Mouse (Mus musculus) adrenal gland, adult 18-20 months (tissue): ENCODE data around the gene Gm17660. TPM values are rescaled to one million over a fixed set of nuclear protein-coding genes. Genes with fewer than 3 reads are reported as not detected.

ENCODE experiments used
- DNase-seq, 2 experiments: peaks; one replicate each; pipeline ENCODE4 v3.0.0; 2021 to 2022; ENCODE audit warnings: low spot score in 2 of 2
- total RNA-seq, 2 experiments: library from RNA; stranded (reverse); gene quantifications; 1 replicate in 1 of 2; 2 replicates in 1 of 2; pipeline ENCODE4 v1.2.3; 2021

Gene Gm17660
- total RNA-seq, 2 experiments from 2014 or later: not detected

DNA sequence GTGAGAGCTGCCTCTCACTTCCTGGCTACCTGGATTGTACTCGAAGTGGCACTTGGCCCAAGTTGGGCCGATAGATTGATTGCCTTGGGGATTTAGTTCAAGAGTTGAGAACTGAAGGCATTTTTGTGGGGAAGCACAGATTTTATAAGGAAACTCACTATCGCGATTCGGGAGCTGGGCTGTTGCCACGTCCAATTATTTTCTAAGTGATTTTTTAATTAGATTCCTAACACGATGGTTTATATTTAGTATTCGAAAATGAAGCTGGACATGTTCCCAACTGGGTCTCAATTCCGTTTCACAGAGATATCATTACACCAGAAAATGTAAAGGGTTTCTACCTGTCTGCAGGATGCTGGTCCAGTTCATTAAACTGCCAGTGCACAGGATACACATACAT, 8.0 kb upstream of the Gm17660 start:
- DNase-seq: no peak

DNA sequence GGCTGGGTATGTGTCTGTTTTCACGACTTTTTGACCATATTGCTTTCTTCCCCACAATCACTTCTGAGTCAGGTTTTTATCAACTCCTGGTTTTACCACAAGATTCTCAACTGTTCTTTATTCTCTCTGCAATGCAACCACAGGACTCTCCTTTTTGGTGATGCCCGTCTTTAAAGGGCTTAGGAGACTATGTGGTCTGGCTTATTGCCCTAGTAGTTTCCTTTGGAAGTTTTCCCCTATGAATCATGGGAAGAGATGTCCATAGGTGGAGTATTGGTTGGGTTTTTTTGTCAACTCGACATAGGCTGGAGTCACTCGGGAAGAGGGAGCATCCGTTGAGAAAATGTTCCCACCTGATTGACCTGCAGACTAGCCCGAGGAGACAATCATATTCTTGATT, 3.3 kb upstream of the Gm17660 start:
- no peak for DNase-seq

DNA sequence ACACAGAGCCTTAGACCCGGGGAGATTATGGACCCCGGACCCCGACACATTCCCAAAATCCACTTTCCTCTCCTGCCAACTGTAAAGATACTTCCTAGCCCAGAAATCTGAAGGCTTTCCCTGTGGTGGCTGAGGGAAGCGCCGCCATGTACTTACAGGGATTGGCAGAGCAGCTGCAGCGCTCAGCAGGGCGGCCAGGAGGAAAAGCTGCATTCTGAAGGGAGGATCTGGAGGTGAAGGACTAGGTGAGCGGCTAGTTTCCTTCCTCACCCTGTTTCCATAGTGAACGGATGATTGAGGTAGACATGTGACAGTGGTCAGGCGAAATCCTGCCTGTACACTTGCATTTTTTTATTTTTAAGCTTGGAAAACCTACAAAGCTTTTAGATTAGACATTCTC, 1.0 kb downstream of the Gm17660 start:
- DNase-seq: no peak

DNA sequence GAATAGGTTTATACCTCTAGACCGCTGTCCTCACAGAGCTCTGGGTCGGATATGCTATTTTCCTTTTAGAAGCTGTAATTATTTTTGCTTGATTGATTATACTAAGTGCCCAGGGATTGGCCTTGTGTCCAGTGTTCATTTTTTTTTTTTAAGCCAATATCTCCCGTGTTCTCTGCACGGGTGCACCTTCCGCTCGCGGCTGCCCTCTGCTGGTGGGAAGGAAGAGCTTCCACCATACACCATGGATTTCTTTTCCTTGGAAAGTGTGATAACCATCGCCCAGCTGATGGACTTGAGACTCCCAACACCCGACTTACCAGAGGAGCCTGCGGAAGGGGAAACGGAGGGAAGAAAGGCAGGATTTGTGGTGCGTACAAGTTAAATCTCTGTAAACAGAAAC, 3.0 kb downstream of the Gm17660 start:
- peak; percentile 64 to 82 for DNase-seq

DNA sequence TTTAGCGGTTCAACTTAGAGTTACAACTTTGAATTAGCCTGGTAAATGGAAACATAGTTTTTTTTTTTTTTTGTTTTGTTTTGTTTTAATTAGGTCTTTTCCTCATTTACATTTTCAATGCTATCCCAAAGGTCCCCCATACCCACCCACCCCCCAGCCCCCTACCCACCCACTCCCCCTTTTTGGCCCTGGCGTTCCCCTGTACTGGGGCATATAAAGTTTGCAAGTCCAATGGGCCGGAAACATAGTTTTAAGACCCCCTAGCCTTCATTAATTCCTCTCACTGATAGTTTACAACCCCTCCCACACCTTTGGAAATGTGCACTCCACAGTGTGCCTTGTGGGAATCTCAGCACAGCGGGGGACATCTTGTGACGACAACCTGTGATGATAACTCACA, 3.8 kb downstream of the Gm17660 start:
- DNase-seq: no peak

GRCm38 (mm10) chr5:104072272-104072886, 5.0 kb downstream of the Gm17660 start:
- DNase-seq: no peak

DNA sequence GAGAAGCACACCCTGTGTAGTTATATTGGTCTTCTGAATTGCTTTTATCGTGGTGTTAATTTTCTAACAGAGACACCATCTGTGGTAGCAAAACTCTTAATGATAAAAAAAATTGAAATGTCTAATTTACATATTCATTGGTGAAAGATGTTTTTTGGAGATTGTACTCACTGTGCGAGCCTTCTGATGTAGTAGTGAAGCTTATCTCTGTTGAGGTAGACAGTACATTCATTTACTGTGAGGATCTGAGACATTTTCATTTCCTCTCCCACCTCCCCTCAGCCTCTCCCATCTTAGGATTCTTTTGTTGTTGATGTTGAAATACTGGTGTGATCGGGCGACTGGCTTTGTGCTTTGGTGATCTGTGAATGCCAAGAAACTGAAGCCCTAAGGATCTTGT, 6.4 kb downstream of the Gm17660 start:
- DNase-seq: no peak

- DNase-seq: no peak
These were observed 8.7 kb downstream of the Gm17660 start for GRCm38 (mm10) chr5:104068751-104069150.

GRCm38 (mm10) chr5:104062773-104063551, 14.4 kb downstream of the Gm17660 start:
- DNase-seq: no peak

DNA sequence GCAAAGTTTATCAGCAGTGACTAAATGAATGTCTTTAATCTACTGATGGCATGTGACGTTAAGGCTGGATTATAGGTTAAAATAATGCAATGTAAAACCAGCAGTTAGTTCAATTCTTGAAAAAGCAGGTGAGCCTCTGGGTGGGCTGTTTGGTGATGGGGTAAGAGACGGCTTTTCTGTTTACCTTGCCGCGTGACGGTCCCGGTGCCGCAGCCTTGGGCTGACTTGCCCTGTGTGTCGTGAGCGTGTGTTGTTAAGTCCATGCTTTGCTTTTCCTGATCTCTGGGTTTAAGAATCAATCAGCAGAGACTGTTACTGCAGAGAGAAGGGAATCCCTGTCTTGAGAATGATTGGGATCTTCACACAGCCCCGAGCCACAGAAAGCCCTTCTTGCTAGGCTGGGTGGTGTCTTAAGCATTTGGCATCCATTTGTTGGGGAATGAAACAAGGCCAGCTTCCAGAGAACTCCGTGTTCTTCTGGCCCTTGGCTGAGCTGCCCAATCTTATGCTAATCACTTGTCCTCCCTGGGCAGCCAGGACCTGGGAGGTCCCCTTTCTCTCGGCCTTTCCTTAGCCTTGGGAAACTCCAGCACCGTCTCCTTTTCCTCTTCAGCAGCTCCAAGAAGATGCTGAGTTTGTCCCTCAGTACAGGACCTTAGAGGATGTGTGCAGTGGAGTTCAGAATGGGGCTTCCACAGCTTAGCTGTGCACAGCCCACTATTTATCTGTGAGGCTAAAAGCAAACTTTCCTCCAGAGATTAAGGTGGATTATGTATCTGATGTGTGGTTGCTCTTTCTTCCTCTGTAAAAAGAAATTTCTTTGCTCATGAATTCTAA, 15.3 kb downstream of the Gm17660 start:
- DNase-seq: no peak

DNA sequence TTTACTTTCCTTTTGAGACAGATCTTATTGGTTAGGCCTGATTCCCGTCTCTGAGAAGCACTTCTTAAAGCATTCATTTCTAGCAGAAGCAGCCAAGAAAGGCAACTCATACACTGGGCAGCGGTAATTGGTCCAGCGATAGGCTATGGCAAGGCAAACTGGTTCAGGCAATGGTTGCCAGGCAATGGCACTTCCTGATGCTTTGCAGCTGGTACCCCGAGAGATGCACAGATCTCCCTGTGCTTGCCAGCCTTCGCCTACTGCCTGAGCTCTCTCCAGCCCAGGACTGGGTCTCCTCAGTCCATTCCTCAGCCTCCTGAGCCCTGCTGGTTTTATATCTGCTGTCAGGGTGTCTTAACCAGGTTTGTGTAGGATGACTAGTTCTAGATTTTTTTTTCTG, 17.0 kb downstream of the Gm17660 start:
- DNase-seq: no peak

- no peak for DNase-seq
These were observed 17.8 kb downstream of the Gm17660 start for GRCm38 (mm10) chr5:104059628-104060027.

GRCm38 (mm10) chr5:104058021-104058420, 19.4 kb downstream of the Gm17660 start:
- DNase-seq: peak; percentile 53 to 64

GRCm38 (mm10) chr5:104056295-104056694, 21.1 kb downstream of the Gm17660 start:
- no peak for DNase-seq

GRCm38 (mm10) chr5:104055816-104056215, 21.6 kb downstream of the Gm17660 start:
- no peak for DNase-seq

- DNase-seq: no peak
These were observed 22.5 kb downstream of the Gm17660 start for GRCm38 (mm10) chr5:104054938-104055337.

- no peak for DNase-seq
These were observed 24.5 kb downstream of the Gm17660 start for GRCm38 (mm10) chr5:104052956-104053355.

- DNase-seq: no peak
These were observed 29.3 kb downstream of the Gm17660 start for GRCm38 (mm10) chr5:104048139-104048538.

GRCm38 (mm10) chr5:104047200-104048105, 30.0 kb downstream of the Gm17660 start:
- DNase-seq: peak in 1 of 2 experiments; percentile 25

GRCm38 (mm10) chr5:104046256-104047199, 30.9 kb downstream of the Gm17660 start, which contains the start of gene Nudt9:
Nudt9 (plus strand) TSS chr5:104046306.
- DNase-seq: peak; percentile 95 to 96
